Mouse (Mus musculus): ENCODE data around the gene Smim6.

Gene Smim6

GRCm38 (mm10) chr11:115900561-115901337 is 11.1 kb upstream of the Smim6 start:
- DNase-seq (ENCODE audit: low spot score in 2 of 2): no peak

- no peak for DNase-seq (ENCODE audit: low spot score in 2 of 2)
Measured at GRCm38 (mm10) chr11:115901338-115902161, 10.3 kb upstream of the Smim6 start.

DNA sequence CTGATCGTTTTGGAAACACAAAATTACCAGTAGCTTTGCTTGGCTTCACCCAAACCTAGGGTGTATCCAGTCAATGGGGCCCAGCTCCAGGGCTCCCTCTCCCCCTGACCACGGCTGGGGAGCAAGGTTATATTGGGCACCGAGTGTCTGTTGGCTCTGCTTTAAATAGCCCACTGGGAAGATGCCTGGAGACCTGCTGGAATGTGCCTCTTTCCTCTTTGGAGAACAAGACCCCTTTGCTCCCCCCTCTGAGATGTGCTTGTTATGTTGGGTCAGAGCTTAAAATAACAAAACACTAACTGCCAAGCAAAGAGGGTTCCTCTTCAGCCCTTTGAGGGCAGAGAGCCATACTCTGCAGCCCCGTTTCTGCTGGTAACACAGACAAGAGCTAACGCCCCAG is 9.6 kb upstream of the Smim6 start:
- no peak for DNase-seq (ENCODE audit: low spot score in 2 of 2)

DNA sequence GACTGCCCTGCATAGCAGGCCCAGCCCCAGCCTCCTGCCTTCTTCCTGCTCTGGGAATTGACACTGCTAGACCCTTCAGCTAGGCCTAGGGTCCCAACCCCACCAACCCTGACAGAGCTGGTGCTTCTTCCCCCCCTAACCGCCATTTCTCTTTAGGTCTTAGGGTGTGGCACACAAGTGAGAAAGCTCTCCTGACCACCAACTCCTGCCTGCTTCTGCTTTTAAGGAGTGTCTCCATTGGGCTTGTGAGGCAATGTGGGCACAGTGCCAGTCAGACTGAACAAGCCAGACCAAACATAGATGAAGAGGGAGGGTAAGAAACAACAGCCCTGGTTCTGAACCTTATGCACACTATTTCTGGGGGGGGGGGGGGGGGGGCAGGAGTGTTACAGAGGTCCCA is 9.0 kb upstream of the Smim6 start:
- no peak for DNase-seq (ENCODE audit: low spot score in 2 of 2)

DNA sequence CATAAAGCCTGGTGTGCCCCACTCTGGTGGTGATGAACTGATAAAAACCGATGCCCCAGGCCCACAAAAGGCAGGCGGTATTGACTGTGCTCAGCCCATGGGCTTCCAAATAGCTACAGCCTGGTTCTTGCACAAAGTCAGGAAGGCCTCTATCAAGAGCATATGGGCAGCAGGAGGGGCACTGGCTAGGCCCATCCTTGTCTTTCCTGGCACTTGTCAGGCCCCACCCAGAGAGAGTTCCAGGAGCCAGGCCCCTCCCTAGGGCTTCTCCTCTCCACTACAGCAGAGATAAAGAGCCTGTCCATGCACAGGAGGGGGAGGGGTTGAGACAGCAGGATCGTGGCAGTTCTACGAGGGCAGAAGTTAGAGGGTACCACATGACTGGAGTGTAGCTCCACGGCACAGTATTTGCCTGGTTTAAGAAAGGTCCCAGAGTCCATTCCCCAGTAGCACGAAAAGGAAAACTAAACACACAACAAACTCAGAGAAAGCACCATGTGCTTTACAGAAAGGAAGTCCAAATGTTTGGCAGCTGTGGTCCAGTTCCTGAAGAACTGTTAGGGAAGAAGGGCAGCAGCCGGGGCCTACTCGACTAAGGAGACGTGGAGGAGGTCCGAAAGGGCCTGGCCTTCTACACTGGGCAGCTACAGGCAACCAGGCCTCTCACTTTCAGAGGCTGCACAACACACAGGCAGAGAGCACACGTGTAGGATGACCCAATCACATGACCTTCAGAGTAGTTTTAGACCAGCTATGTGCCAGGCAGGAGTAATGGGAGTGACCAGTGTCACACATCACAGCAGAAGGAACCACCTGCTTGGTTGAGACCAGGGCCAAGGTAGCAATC is 8.2 kb upstream of the Smim6 start:
- no peak for DNase-seq (ENCODE audit: low spot score in 2 of 2)

GRCm38 (mm10) chr11:115904231-115904955 is 7.4 kb upstream of the Smim6 start:
- no peak for DNase-seq (ENCODE audit: low spot score in 2 of 2)

DNA sequence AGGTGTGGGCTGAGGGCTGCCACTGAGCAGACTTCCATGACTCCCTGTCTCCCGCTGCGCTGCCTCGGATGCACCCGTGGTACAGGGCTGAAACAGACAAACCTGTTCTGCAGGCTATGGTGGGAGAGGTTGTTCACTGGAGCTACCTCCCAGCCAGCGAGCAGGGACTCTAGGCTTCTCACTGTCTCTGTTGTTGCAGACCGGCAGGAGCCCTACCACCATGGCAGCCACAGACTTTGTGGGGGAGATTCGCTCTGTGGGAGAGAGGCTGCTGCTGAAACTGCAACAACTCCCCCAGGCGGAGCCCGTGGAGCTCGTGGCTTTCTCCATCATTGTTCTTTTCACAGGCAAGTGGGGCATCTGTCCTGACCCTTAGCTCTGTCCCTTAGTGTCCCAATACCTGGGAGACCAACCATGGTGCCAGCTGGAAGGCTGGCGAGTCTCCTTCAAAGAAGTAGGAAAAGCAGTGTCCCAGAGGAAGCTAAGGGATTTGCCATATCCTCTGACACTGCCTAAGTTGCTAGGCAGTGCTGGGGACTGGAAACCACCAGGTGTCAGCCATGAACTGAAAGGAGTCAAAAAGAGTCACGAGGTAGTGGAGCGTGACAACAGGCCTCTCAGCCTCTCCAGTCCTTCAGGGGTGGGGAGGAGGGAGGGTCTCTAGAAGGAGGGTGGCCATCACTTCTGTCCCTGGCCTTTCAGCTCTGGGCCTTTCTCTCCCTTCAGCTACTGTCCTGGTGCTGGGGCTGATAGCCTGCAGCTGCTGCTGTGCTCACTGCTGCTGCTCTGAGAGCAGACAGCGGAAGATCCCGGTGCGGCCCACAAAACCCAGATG is 6.6 kb upstream of the Smim6 start:
- DNase-seq (ENCODE audit: low spot score in 2 of 2): no peak

GRCm38 (mm10) chr11:115906116-115906515 is 5.7 kb upstream of the Smim6 start:
- DNase-seq (ENCODE audit: low spot score in 2 of 2): no peak

DNA sequence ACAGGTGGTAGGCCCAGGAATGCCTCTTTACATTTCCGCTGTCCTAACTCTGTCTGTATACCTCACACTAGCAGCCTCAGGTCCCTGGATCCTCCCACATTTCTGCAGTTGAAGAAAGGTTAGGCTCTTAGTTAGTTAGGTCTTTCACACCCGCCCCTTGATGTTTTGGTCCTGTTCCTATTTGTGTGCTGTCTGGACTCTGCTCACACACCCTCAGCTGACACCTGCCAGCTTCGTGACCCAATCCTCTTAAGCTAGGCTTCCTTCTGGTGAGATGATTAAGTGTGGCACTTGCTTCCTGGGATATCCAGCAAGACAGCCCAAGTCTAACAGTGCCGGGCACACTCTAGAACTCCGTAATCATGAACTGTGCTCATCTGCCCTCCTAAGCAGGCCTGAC is 5.3 kb upstream of the Smim6 start:
- DNase-seq (ENCODE audit: low spot score in 2 of 2): no peak

GRCm38 (mm10) chr11:115911134-115911561 is 669 bp upstream of the Smim6 start:
- no peak for DNase-seq (ENCODE audit: low spot score in 2 of 2)

DNA sequence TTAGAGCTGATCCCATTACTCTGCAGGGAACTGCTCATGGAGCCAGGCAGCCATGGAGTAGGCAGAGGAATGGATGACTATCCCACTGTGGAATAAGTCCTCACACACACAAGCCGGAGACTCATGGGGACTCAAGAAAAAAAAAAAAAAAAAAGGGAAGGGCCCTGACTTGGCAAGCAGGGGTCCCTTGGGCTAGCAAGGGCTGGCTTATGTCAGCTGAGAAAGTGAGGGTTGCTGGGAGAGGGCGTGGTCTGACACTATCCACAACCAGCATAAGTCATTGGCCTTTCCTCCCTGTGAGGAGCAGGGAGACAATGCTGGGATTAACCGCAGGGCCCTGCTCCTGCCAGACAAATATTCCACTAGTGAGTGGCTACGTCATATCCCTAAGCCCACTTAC is 4.8 kb downstream of the Smim6 start:
- DNase-seq (ENCODE audit: low spot score in 2 of 2): no peak

DNA sequence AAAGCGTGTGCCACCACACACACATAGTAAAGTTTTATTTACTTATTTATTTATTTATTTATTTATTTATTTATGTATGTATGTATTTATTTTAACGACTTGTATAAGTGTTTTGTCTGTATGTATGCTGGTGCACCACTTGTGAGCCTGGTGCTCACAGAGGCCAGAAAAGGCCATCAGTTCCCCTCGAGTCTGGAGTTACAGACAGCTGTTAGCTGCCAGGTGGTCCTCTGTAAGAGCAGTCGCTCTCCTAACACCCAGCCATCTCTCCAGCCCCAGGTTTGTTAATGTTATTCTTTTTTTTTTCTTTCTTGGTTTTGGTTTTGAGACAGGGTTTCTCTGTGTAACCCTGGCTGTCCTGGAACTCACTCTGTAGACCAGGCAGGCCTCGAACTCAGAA is 6.8 kb downstream of the Smim6 start:
- DNase-seq (ENCODE audit: low spot score in 2 of 2): no peak

- DNase-seq (ENCODE audit: low spot score in 2 of 2): no peak
Measured at GRCm38 (mm10) chr11:115919073-115919472, 7.3 kb downstream of the Smim6 start.

GRCm38 (mm10) chr11:115920110-115920818 is 8.4 kb downstream of the Smim6 start:
- no peak for DNase-seq (ENCODE audit: low spot score in 2 of 2)

GRCm38 (mm10) chr11:115921986-115922385 is 10.2 kb downstream of the Smim6 start:
- no peak for DNase-seq (ENCODE audit: low spot score in 2 of 2)

DNA sequence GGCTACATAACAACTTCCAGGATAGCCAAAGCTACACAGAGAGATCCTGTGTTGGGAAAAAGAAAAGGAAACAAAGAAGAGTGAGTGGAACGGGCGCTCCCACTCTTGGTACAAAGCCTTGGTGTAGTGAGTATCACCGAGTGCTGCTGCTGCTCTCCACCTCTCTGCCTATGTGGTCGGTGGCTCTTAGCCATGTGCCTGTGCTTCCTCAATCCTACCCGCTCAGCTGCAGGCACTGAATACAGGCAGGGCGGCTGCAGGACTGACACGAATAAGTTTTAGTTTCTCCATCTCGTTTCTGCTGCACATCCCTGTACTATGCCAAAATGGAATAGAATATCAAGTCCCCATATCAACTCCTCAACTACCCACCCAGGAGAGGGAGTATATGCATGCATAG is 17.2 kb downstream of the Smim6 start:
- no peak for DNase-seq (ENCODE audit: low spot score in 2 of 2)

DNA sequence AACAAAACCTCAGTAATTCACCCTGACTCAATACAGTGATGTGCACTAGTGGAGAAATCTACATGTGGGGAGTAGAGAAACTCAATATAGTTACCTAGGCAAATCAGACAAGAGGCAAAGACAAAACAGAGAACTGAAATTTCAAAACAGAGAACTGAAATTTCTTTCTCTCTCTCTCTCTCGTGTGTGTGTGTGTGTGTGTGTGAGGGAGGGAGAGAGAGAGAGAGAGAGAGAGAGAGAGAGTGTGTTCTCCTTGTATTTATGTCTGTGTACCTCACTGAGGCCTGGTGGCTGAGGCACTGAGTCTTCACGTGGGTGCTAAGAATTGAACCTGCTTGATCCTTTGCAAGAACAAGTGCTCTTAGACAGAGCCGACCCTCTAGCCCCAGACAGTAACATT is 18.0 kb downstream of the Smim6 start:
- DNase-seq (ENCODE audit: low spot score in 2 of 2): no peak

GRCm38 (mm10) chr11:115931235-115931634 is 19.4 kb downstream of the Smim6 start:
- no peak for DNase-seq (ENCODE audit: low spot score in 2 of 2)

DNA sequence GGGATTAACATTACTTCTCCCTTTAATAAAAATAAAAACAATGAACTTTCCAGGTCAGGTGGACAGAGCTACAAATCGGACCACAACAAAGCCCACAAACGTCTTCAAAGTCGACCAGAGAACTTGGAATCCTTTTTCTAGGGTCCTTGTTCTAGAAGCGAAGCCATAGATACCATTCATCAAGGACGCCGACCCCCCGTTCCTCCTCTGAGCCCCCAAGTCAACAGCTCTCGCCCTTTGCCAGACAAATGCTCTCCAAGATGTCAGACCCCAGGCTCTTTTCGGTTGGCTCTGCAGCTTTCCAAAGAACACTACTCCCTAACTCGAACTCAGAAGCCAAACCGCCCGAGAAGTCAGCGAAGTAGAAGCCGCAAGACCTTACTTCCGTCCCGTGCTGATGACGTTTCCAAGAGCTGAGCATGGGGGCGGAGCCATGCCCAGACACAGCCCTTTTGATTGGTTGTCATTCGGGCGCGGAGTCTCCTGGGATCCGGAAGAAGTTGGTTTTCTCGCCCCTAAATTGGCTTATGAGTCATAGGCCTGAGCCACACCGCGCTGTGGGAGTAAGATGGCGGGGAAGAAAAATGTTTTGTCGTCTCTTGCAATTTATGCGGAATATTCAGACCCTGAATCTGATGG is 21.4 kb downstream of the Smim6 start, which contains the start of the genes Sap30bp and Recql5:
Sap30bp (plus strand) TSS at position 175 of the 639 bp plus-strand sequence.
Recql5 (minus strand) TSS at position 370 of the 639 bp plus-strand sequence.
- peak; percentile 96 to 97 for DNase-seq (ENCODE audit: low spot score in 2 of 2)

Data from frontal cortex, postnatal 14 days (tissue).